Mouse (Mus musculus): ENCODE results near the gene Praf2. TPM values are rescaled to one million over a fixed set of nuclear protein-coding genes. Genes with fewer than 3 reads are reported as not detected.
A peak's percentile ranks its signal among the peaks of the same experiment; 100 is the strongest.
"Not testable (repeated sequence)": the region's sequence is repeated elsewhere in the genome, so short reads cannot be mapped to it uniquely, and the experiment has no call there.

Gene Praf2
- polyA plus RNA-seq, 1 experiment from 2014 or later = 145 TPM

- Histone ChIP-seq H3K27me3 (replicated peaks; ENCODE audit: control insufficient read depth, insufficient read depth, low read length) (no peaks in the 10 kb centered on the region), H3K4me3 (ENCODE audit: low read depth, low read length) (no peak overlapping the region), H3K9ac (ENCODE audit: low read length) (no peak overlapping the region), H3K36me3 (ENCODE audit: control insufficient read depth, insufficient read depth, low read length) (peaks cover 8% of the 10 kb centered on the region; the same call in 1 of the 2 replicates), H3K27ac (ENCODE audit: low read depth, low read length) (no peak overlapping the region), H3K4me2 (ENCODE audit: low read length) (peak overlapping the region; percentile 39), H3K4me1 (ENCODE audit: control insufficient read depth, insufficient read depth, low read length) (no peaks in the 10 kb centered on the region), H3K9me3 (replicated peaks; ENCODE audit: control insufficient read depth, low read length) (no peaks in the 10 kb centered on the region)
- DNase-seq (ENCODE audit: low spot score) (no peak), ATAC-seq (no peak; the same call in 1 of the 2 replicates)
- 50% methylated on average over 6 of the region's 6 CpGs for WGBS
These were observed 31.7 kb upstream of the Praf2 start for GRCm38 (mm10) chrX:7696520-7696919.

GRCm38 (mm10) chrX:7696954-7697381, 31.3 kb upstream of the Praf2 start, which contains the start of gene Gpkow:
Gene Gpkow, plus strand, starts transcription at chrX:7697131.
- DNase-seq (ENCODE audit: low spot score) = peak; percentile 98
- Histone ChIP-seq H3K9me3 (replicated peaks; ENCODE audit: control insufficient read depth, low read length) (no peaks in the 10 kb centered on the region), H3K4me1 (ENCODE audit: control insufficient read depth, insufficient read depth, low read length) (no peaks in the 10 kb centered on the region), H3K27ac (ENCODE audit: low read depth, low read length) (no peak within 1 kb of the TSS), H3K9ac (ENCODE audit: low read length) (peak within 1 kb of the TSS; percentile 56), H3K36me3 (ENCODE audit: control insufficient read depth, insufficient read depth, low read length) (peaks cover 10% of the 10 kb centered on the region; the same call in 1 of the 2 replicates), H3K4me3 (ENCODE audit: low read depth, low read length) (peak within 1 kb of the TSS; percentile 48), H3K27me3 (replicated peaks; ENCODE audit: control insufficient read depth, insufficient read depth, low read length) (no peaks in the 10 kb centered on the region), H3K4me2 (ENCODE audit: low read length) (peak within 1 kb of the TSS; percentile 58)
- 27% methylated on average over 33 of the region's 33 CpGs for WGBS
- ATAC-seq = peak; percentile 98

GRCm38 (mm10) chrX:7713764-7714134, 14.5 kb upstream of the Praf2 start:
- Histone ChIP-seq H3K4me3 (ENCODE audit: low read depth, low read length) (peak overlapping the region; percentile 28), H3K4me2 (ENCODE audit: low read length) (peak overlapping the region; percentile 45), H3K9ac (ENCODE audit: low read length) (peak overlapping the region; percentile 53)
- ATAC-seq; H3K27me3 ChIP-seq (replicated peaks; ENCODE audit: control insufficient read depth, insufficient read depth, low read length); H3K36me3 ChIP-seq (ENCODE audit: control insufficient read depth, insufficient read depth, low read length); DNase-seq (ENCODE audit: low spot score); H3K27ac ChIP-seq (ENCODE audit: low read depth, low read length); H3K9me3 ChIP-seq (replicated peaks; ENCODE audit: control insufficient read depth, low read length); H3K4me1 ChIP-seq (ENCODE audit: control insufficient read depth, insufficient read depth, low read length): not testable (repeated sequence)
- 56% methylated on average over 5 of the region's 12 CpGs for WGBS

- Histone ChIP-seq H3K9ac (ENCODE audit: low read length) (peak within 1 kb of the TSS; percentile 53), H3K4me3 (ENCODE audit: low read depth, low read length) (peak within 1 kb of the TSS; percentile 28), H3K4me2 (ENCODE audit: low read length) (peak within 1 kb of the TSS; percentile 45)
- not testable (repeated sequence) for H3K27me3 ChIP-seq (replicated peaks; ENCODE audit: control insufficient read depth, insufficient read depth, low read length); H3K36me3 ChIP-seq (ENCODE audit: control insufficient read depth, insufficient read depth, low read length); H3K27ac ChIP-seq (ENCODE audit: low read depth, low read length); H3K9me3 ChIP-seq (replicated peaks; ENCODE audit: control insufficient read depth, low read length); H3K4me1 ChIP-seq (ENCODE audit: control insufficient read depth, insufficient read depth, low read length)
- WGBS = 28% methylated on average over 21 of the region's 60 CpGs
- DNase-seq (ENCODE audit: low spot score) (peak; percentile 97), ATAC-seq (peak; percentile 98)
These were observed 13.9 kb upstream of the Praf2 start, which contains the start of gene Wdr45 for GRCm38 (mm10) chrX:7714135-7714899. Gene Wdr45, plus strand, starts transcription at chrX:7714333.

- not testable (repeated sequence) for DNase-seq (ENCODE audit: low spot score); H3K36me3 ChIP-seq (ENCODE audit: control insufficient read depth, insufficient read depth, low read length); H3K9me3 ChIP-seq (replicated peaks; ENCODE audit: control insufficient read depth, low read length); H3K27ac ChIP-seq (ENCODE audit: low read depth, low read length); H3K27me3 ChIP-seq (replicated peaks; ENCODE audit: control insufficient read depth, insufficient read depth, low read length); H3K4me1 ChIP-seq (ENCODE audit: control insufficient read depth, insufficient read depth, low read length); H3K4me2 ChIP-seq (ENCODE audit: low read length); ATAC-seq; H3K4me3 ChIP-seq (ENCODE audit: low read depth, low read length); H3K9ac ChIP-seq (ENCODE audit: low read length)
- WGBS = 50% methylated on average over 1 of the region's 1 CpGs
These were observed 12.2 kb upstream of the Praf2 start for GRCm38 (mm10) chrX:7716058-7716457.

GRCm38 (mm10) chrX:7721514-7722281, 6.5 kb upstream of the Praf2 start, which contains the start of gene Gm45208:
Gene Gm45208, plus strand, starts transcription at chrX:7722245.
- WGBS = 34% methylated on average over 22 of the region's 22 CpGs
- H3K27ac ChIP-seq (ENCODE audit: low read depth, low read length) = peak within 1 kb of the TSS; percentile 88
- peak within 1 kb of the TSS; percentile 65 for H3K9ac ChIP-seq (ENCODE audit: low read length)
- no peaks in the 10 kb centered on the region for H3K9me3 ChIP-seq (replicated peaks; ENCODE audit: control insufficient read depth, low read length)
- H3K4me1 ChIP-seq (ENCODE audit: control insufficient read depth, insufficient read depth, low read length) = no peaks in the 10 kb centered on the region
- ATAC-seq (peak; percentile 92), DNase-seq (ENCODE audit: low spot score) (peak; percentile 84)
- H3K4me3 ChIP-seq (ENCODE audit: low read depth, low read length) = peak within 1 kb of the TSS; percentile 44
- no peaks in the 10 kb centered on the region for H3K27me3 ChIP-seq (replicated peaks; ENCODE audit: control insufficient read depth, insufficient read depth, low read length)
- H3K4me2 ChIP-seq (ENCODE audit: low read length) = peak within 1 kb of the TSS; percentile 61
- 0 out of 2 replicates have a peak, but pooled peaks cover 4% of the 10 kb centered on the region for H3K36me3 ChIP-seq (ENCODE audit: control insufficient read depth, insufficient read depth, low read length)

- Histone ChIP-seq H3K36me3 (ENCODE audit: control insufficient read depth, insufficient read depth, low read length) (0 out of 2 replicates have a peak, but pooled peaks cover 7% of the 10 kb centered on the region), H3K4me3 (ENCODE audit: low read depth, low read length) (peak overlapping the region; percentile 44), H3K27me3 (replicated peaks; ENCODE audit: control insufficient read depth, insufficient read depth, low read length) (no peaks in the 10 kb centered on the region), H3K27ac (ENCODE audit: low read depth, low read length) (no peak overlapping the region), H3K9me3 (replicated peaks; ENCODE audit: control insufficient read depth, low read length) (no peaks in the 10 kb centered on the region), H3K9ac (ENCODE audit: low read length) (peak overlapping the region; percentile 65), H3K4me1 (ENCODE audit: control insufficient read depth, insufficient read depth, low read length) (no peaks in the 10 kb centered on the region), H3K4me2 (ENCODE audit: low read length) (peak overlapping the region; percentile 61)
- ATAC-seq (no peak), DNase-seq (ENCODE audit: low spot score) (no peak)
- WGBS = 48% methylated on average over 11 of the region's 11 CpGs
These were observed 6.0 kb upstream of the Praf2 start for GRCm38 (mm10) chrX:7722282-7722611.

GRCm38 (mm10) chrX:7722691-7723090, 5.5 kb upstream of the Praf2 start:
- Histone ChIP-seq H3K9me3 (replicated peaks; ENCODE audit: control insufficient read depth, low read length) (no peaks in the 10 kb centered on the region), H3K27me3 (replicated peaks; ENCODE audit: control insufficient read depth, insufficient read depth, low read length) (no peaks in the 10 kb centered on the region), H3K4me2 (ENCODE audit: low read length) (peak overlapping the region; percentile 61), H3K36me3 (ENCODE audit: control insufficient read depth, insufficient read depth, low read length) (0 out of 2 replicates have a peak, but pooled peaks cover 7% of the 10 kb centered on the region), H3K4me1 (ENCODE audit: control insufficient read depth, insufficient read depth, low read length) (no peaks in the 10 kb centered on the region), H3K27ac (ENCODE audit: low read depth, low read length) (no peak overlapping the region), H3K4me3 (ENCODE audit: low read depth, low read length) (peak overlapping the region; percentile 44), H3K9ac (ENCODE audit: low read length) (peak overlapping the region; percentile 65)
- ATAC-seq (no peak), DNase-seq (ENCODE audit: low spot score) (no peak)
- WGBS = 35% methylated on average over 4 of the region's 4 CpGs

Data from forebrain, embryonic 14.5 days (tissue).